Comparison of ENCODE assay signal across 8 mouse cellular contexts in the genomic region with DNA sequence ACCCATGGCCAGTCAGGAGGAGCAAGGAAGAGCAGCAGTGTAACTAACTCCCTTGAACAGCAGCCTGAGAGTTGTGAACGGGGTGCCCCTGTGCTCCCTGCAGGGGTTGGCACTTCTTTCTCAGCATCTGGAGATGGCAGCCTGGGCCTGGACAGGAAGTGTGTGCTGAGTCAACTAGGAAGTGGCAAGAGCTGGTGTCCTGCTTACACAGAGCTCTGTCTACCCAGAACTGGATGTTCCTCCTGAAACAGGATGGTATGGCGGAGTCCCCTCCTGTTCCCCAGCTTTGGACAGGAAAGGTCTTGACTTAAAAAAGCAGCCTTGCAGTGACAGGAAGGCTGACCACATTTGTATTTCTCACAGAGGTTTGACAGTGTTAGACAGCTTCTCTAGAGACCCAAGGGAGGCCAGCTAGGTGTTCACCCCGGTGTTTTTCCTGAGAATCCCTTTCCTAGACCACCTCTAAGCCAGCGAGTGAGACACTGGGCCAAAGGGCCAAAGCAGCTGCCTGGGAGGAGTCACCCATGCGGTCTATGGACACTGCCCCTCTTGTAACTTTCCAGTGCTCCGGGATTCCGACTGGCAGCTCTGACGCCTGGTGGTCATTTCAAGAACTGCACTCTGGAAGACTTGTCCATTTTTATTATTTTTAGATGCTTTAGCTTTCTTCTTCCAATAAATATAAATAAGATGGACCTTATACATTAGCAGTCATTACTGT. TPM values are rescaled to one million over a fixed set of nuclear protein-coding genes. Genes with fewer than 3 reads are reported as not detected.
DNase-seq lines count a peak whose midpoint lies in the region; ATAC-seq lines count a peak whose summit lies in the region.

No protein-coding gene starts in this region.

- peak; percentile 74 for DNase-seq in layer of hippocampus, adult 11-12 months (ENCODE audit: low spot score)
- DNase-seq in layer of hippocampus, adult 9-10 months (ENCODE audit: low spot score) = no peak
- DNase-seq in c-Kit-negative CD71-positive TER-119-positive erythroid progenitor cells, embryonic 14.5 days (ENCODE audit: low read depth, low spot score) = peak; percentile 88
- peak; percentile 70 for DNase-seq in left cerebral cortex, postnatal 4 days
- DNase-seq in mesoderm, embryonic 11.5 days (ENCODE audit: low read depth, low spot score) = peak; percentile 78
- peak; percentile 87 to 95 for DNase-seq in spleen, postnatal 4 days (ENCODE audit: low spot score in 2 of 2)

- intact Hi-C loops in left cerebral cortex, postnatal 4 days (cut with DNase I) = no loop called here

- peak; percentile 66; the same call in 1 of the 2 replicates for ATAC-seq in frontal cortex, adult (ENCODE audit: low TSS enrichment)
- peak; percentile 42 for ATAC-seq in inflammation-experienced regulatory T-cells, adult 6 months

RNA-seq across cellular contexts. Expression of a gene that starts 20.7 kb away (rescaled TPM):
- 10 to 100 TPM; 40.5 to 46.9 (median 43.1) TPM for polyA plus RNA-seq in inflammation-experienced regulatory T-cells, adult 6 months (2017; shearing (Covaris generic))
- 100 to 1,000 TPM; 125 to 128 TPM for total RNA-seq in left cerebral cortex, postnatal 4 days (2021)
